Mouse (Mus musculus) lung, postnatal 0 days (tissue): ENCODE measurements at regions not wholly inside any gene's neighbourhood (a gene's known extent, or its start where the extent isn't known, plus 50 kb on each side); places are given as distances from the start of the nearest gene placed in this dataset.

Source experiments
- ATAC-seq: fragments of 200-750 bp; cut with Nextera tagmentation; 2 replicates; pipeline ENCODE4 v1.8.0; 2017; ENCODE audit warnings: moderate library complexity
- DNase-seq: peaks from one replicate; pipeline ENCODE4 v3.0.0-alpha.2; 2016; ENCODE audit warnings: low spot score
- H3K27ac ChIP-seq: fragments of 300-500 bp; sonication (generic); 2 replicates; pipeline ENCODE4 v1.5.1; 2014; ENCODE audit warnings: antibody characterized with exemption, mild to moderate bottlenecking, low read length, mixed read lengths
- H3K27me3 ChIP-seq: fragments of 300-500 bp; sonication (generic); replicated peaks from 2 replicates; pipeline ENCODE4 v1.6.1; 2014; ENCODE audit warnings: low read length, mixed read lengths; ENCODE audit not compliant: insufficient read depth
- H3K36me3 ChIP-seq: fragments of 300-500 bp; sonication (generic); 2 replicates; pipeline ENCODE4 v1.6.1; 2014; ENCODE audit warnings: low read length, mixed read lengths; ENCODE audit not compliant: insufficient read depth
- H3K4me1 ChIP-seq: fragments of 300-500 bp; sonication (generic); 2 replicates; pipeline ENCODE4 v1.6.1; 2014; ENCODE audit warnings: antibody characterized with exemption, low read depth, low read length, mixed read lengths; ENCODE audit not compliant: insufficient read depth
- H3K4me2 ChIP-seq: fragments of 300-500 bp; sonication (generic); replicated peaks from 2 replicates; pipeline ENCODE4 v1.6.1; 2014; ENCODE audit warnings: low read depth, mild to moderate bottlenecking, low read length, moderate library complexity, mixed read lengths
- H3K4me3 ChIP-seq: fragments of 300-500 bp; sonication (generic); 2 replicates; pipeline ENCODE4 v1.5.1; 2014; ENCODE audit warnings: low read depth, low read length
- H3K9ac ChIP-seq: fragments of 300-500 bp; sonication (generic); replicated peaks from 2 replicates; pipeline ENCODE4 v1.6.1; 2014; ENCODE audit warnings: low read depth, mild to moderate bottlenecking
- H3K9me3 ChIP-seq: fragments of 300-500 bp; sonication (generic); 2 replicates; pipeline ENCODE4 v1.6.1; 2016; ENCODE audit warnings: low read length, mixed read lengths
- CTCF ChIP-seq: IDR thresholded peaks from 2 replicates; pipeline ENCODE4 v1.5.1; 2016; ENCODE audit warnings: antibody characterized with exemption, mild to moderate bottlenecking
- EP300 ChIP-seq: IDR thresholded peaks from 2 replicates; pipeline ENCODE4 v1.6.1; 2016; ENCODE audit warnings: antibody characterized with exemption, mild to moderate bottlenecking, control low read depth
- WGBS: fragments of 180-500 bp; shearing (Covaris S2); extraction: QIAGEN DNeasy Blood & Tissue Kit; methylation state at CpG from one replicate; pipeline ENCODE4 v1.1.7; 2014; 5-methylcytosine and 5-hydroxymethylcytosine counted together

DNA sequence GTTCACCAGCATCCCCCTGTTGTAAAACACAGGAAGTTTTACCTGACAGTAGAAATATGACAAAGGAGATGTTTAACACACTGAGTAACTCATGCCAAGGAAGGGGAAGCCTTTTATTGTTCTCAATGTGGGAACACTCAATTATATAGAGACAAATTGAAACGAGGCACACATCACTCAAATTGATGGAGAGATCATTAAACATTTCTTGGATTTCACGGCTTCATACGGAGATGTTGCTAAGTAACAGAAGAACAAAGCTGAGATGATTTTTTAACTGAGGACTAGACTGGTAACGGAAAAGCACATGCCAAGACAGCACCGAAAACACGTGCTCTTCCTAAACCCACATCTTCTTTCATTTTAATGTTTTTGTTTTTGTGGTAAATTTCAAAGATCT lies 437.0 kb upstream of the Intu start:
- TF ChIP-seq CTCF: no peak
- TF ChIP-seq EP300: no peak
- H3K27me3 ChIP-seq: no peaks in the 10 kb centered on the region
- WGBS: 61% methylated on average over 6 of the region's 6 CpGs
- no peaks in the 10 kb centered on the region for H3K36me3 ChIP-seq
- no peak overlapping the region for H3K4me2 ChIP-seq
- H3K4me1 ChIP-seq: no peaks in the 10 kb centered on the region
- H3K4me3 ChIP-seq: no peak overlapping the region
- DNase-seq (no peak), ATAC-seq (no peak)
- no peak overlapping the region for H3K27ac ChIP-seq
- no peak overlapping the region for H3K9ac ChIP-seq
- no peaks in the 10 kb centered on the region for H3K9me3 ChIP-seq

DNA sequence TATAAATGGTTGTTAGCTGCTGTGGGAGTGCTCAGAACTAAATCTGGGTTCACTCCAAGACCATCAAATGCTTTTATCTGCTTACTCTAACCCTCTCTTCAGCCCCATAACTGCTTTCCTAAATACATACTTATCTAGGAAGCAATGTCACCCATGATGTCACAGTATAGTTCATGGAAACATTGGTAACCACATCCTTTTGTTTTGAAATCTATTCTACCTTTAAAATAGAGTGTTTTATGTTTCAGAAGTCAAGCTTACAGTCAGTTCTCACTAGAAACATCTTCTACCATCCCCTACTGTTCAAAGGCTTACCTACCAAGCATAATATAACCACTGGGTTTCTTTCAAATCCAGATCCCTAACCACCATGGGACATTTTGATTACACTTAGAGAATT lies 436.4 kb upstream of the Intu start:
- Histone ChIP-seq H3K9me3 (no peaks in the 10 kb centered on the region), H3K4me2 (no peak overlapping the region), H3K36me3 (no peaks in the 10 kb centered on the region), H3K9ac (no peak overlapping the region), H3K27me3 (no peaks in the 10 kb centered on the region), H3K4me3 (no peak overlapping the region), H3K27ac (no peak overlapping the region), H3K4me1 (no peaks in the 10 kb centered on the region)
- TF ChIP-seq CTCF (no peak), EP300 (no peak)
- ATAC-seq: no peak
- DNase-seq: no peak

DNA sequence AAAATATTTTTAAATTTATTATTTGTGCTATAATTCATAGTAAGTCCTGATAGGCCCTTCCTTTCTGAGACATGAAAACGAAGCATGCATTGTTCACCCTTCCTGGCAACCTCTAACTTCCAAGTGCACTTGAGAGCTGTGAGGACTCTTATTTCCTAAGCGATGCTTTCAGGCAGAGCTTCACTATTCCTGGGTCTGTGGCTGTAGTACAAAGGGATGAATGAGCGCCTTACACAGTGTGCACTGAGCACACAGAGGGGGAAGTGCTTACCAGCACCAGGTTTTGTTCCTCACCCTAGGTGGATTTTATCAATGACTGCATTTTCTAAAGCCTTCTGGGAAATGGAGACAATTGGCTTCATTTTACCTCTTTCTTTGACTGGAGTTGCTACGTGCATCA lies 428.4 kb upstream of the Intu start:
- no peaks in the 10 kb centered on the region for H3K27me3 ChIP-seq
- no peak overlapping the region for H3K9ac ChIP-seq
- no peaks in the 10 kb centered on the region for H3K9me3 ChIP-seq
- peak; percentile 30 for DNase-seq
- H3K4me3 ChIP-seq: no peak overlapping the region
- H3K4me2 ChIP-seq: no peak overlapping the region
- H3K4me1 ChIP-seq: no peaks in the 10 kb centered on the region
- TF ChIP-seq EP300 (no peak), CTCF (no peak)
- H3K27ac ChIP-seq: no peak overlapping the region
- 44% methylated on average over 4 of the region's 4 CpGs for WGBS
- H3K36me3 ChIP-seq: no peaks in the 10 kb centered on the region
- no peak for ATAC-seq

DNA sequence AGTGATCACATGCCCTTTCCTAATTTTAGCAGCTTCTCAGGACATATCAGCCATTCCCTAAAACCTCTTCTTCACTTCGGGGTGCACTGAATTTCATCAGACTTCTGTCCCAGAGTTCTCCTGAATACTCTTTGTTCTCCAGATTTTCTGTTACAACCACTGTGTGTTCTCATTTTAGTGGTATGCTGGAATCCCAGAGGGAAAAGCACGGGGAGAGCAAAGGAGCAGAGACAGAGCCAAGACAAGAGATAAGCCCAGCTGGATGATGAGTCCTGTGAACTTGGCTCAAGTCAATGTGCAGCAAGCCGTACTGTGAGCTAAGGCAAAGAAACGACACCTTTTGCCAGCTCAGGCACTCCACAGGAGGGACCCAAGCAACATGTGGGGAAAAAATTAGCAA lies 416.3 kb upstream of the Intu start:
- Histone ChIP-seq H3K9me3 (no peaks in the 10 kb centered on the region), H3K4me1 (no peaks in the 10 kb centered on the region), H3K4me2 (no peak overlapping the region), H3K27ac (no peak overlapping the region), H3K36me3 (no peaks in the 10 kb centered on the region), H3K9ac (no peak overlapping the region), H3K27me3 (no peaks in the 10 kb centered on the region), H3K4me3 (no peak overlapping the region)
- 42% methylated on average over 4 of the region's 4 CpGs for WGBS
- no peak for ATAC-seq
- TF ChIP-seq EP300: no peak
- no peak for TF ChIP-seq CTCF
- DNase-seq: no peak

DNA sequence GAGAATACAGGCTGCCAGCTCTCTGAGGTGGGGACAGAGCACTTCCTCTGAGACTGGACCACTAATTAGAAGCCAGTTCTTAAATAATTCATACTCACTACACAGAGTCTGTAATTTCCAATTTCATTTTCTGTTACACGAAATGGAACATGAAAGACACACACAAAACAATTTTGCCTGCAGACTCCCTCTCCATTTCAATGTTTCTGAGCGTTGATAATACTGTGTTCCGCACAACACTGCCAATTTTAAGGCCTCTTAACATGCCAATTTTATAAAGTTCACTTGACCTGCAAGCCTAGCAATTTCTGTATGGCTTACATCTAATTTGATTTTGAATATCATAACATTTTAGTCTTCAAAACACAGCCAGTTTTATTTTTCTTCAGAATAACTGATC lies 412.5 kb upstream of the Intu start:
- Histone ChIP-seq H3K27me3 (no peaks in the 10 kb centered on the region), H3K4me1 (no peaks in the 10 kb centered on the region), H3K4me3 (no peak overlapping the region), H3K27ac (no peak overlapping the region), H3K36me3 (no peaks in the 10 kb centered on the region), H3K4me2 (no peak overlapping the region), H3K9me3 (no peaks in the 10 kb centered on the region), H3K9ac (no peak overlapping the region)
- TF ChIP-seq CTCF (no peak), EP300 (no peak)
- WGBS: 76% methylated on average over 3 of the region's 3 CpGs
- DNase-seq (no peak), ATAC-seq (no peak)

DNA sequence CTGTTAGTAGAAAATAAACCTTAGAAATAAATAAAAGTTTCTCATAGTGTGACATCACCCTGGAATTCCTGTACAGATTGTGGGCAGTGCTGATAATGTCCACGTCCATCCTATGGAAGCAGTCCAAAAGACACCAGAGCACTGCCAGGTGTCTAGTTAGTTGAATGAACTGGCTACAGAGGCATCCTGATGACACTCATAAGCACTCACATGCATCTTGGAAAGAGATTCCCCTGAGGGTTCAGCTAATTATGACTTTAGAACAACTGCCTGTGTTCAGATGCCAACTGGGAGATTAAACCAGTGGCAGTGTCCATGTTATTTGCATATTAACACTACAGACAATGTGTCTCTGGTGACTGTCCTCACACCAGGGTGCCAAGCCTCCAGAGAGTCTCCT lies 411.6 kb upstream of the Intu start:
- no peak overlapping the region for H3K9ac ChIP-seq
- no peak overlapping the region for H3K27ac ChIP-seq
- H3K4me2 ChIP-seq: no peak overlapping the region
- H3K9me3 ChIP-seq: no peaks in the 10 kb centered on the region
- TF ChIP-seq EP300 (no peak), CTCF (no peak)
- no peaks in the 10 kb centered on the region for H3K4me1 ChIP-seq
- 21% methylated on average over 1 of the region's 1 CpGs for WGBS
- H3K27me3 ChIP-seq: no peaks in the 10 kb centered on the region
- H3K36me3 ChIP-seq: no peaks in the 10 kb centered on the region
- DNase-seq (no peak), ATAC-seq (no peak)
- no peak overlapping the region for H3K4me3 ChIP-seq

DNA sequence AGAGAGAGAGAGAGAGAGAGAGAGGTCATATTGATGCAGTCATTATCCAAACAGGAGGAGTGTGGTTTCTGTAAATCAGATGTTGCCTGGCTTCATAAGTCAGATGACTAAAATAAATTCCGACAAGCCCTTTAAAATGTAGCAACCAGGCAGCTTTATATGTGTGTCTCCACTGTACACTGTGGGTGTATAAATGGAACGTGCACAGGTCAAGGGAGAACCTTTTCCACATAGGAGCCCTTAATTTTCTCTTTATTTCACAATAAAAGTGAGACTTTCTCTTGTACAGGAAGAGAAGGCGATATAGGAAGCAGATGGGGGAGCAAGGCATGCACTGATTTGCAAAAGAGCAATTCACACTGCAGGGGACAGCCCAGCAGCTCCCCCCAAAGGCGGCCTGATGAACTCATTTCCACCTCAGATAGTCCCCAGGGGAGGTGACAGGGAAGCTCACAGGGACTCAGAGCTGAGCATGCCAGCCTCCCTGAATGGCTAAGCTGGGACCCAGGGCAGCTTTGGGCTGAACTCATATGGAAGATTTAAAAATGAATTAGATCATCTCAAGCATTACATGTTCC lies 410.7 kb upstream of the Intu start:
- Histone ChIP-seq H3K36me3 (no peaks in the 10 kb centered on the region), H3K4me1 (no peaks in the 10 kb centered on the region), H3K4me2 (no peak overlapping the region), H3K27ac (no peak overlapping the region), H3K4me3 (no peak overlapping the region), H3K27me3 (no peaks in the 10 kb centered on the region), H3K9me3 (no peaks in the 10 kb centered on the region), H3K9ac (no peak overlapping the region)
- whole genome bisulfite sequencing: 21% methylated on average over 4 of the region's 4 CpGs
- DNase-seq: peak; percentile 62
- TF ChIP-seq CTCF: peak; percentile 66
- TF ChIP-seq EP300: no peak
- no peak; the same call in 1 of the 2 replicates for ATAC-seq
